Mouse (Mus musculus): ENCODE measurements around the gene Klhl10.
A peak's percentile ranks its signal among the peaks of the same experiment; 100 is the strongest.

Klhl10 gene

GRCm38 (mm10) chr11:100408835-100409462, 32.8 kb upstream of the Klhl10 start:
- DNase-seq, result no peak

- DNase-seq, result peak in 1 of 2 experiments; percentile 37
These were observed 32.0 kb upstream of the Klhl10 start for GRCm38 (mm10) chr11:100409686-100410085.

- DNase-seq, result no peak
These were observed 30.0 kb upstream of the Klhl10 start for GRCm38 (mm10) chr11:100411736-100412135.

- no peak for DNase-seq
These were observed 28.2 kb upstream of the Klhl10 start for GRCm38 (mm10) chr11:100413541-100413940.

- DNase-seq, result peak; percentile 91 to 92
These were observed 27.4 kb upstream of the Klhl10 start, which contains the start of gene P3h4 for GRCm38 (mm10) chr11:100414021-100414913. TSS of gene P3h4 (minus strand) at chr11:100414836.

- peak; percentile 49 to 51 for DNase-seq
These were observed 26.5 kb upstream of the Klhl10 start, which contains the start of gene Fkbp10 for GRCm38 (mm10) chr11:100414914-100415822. TSS of gene Fkbp10 (plus strand) at chr11:100415697.

- no peak for DNase-seq
These were observed 20.2 kb upstream of the Klhl10 start for GRCm38 (mm10) chr11:100421537-100421936.

- no peak for DNase-seq
These were observed 17.9 kb upstream of the Klhl10 start for GRCm38 (mm10) chr11:100423836-100424235.

- DNase-seq, result peak; percentile 87
These were observed 15.9 kb upstream of the Klhl10 start for GRCm38 (mm10) chr11:100425851-100426250.

- DNase-seq, result no peak
These were observed 14.9 kb upstream of the Klhl10 start for GRCm38 (mm10) chr11:100426820-100427219.

- peak; percentile 78 to 82 for DNase-seq
These were observed 13.0 kb upstream of the Klhl10 start for GRCm38 (mm10) chr11:100428612-100429199.

GRCm38 (mm10) chr11:100430052-100430451, 11.7 kb upstream of the Klhl10 start:
- peak; percentile 43 to 51 for DNase-seq

GRCm38 (mm10) chr11:100432002-100432401, 9.7 kb upstream of the Klhl10 start:
- DNase-seq, result no peak

- DNase-seq, result no peak
These were observed 6.0 kb upstream of the Klhl10 start for GRCm38 (mm10) chr11:100435678-100436246.

GRCm38 (mm10) chr11:100437901-100438300, 3.8 kb upstream of the Klhl10 start:
- no peak for DNase-seq

GRCm38 (mm10) chr11:100440691-100441522, 810 bp upstream of the Klhl10 start:
- DNase-seq, result peak; percentile 90 to 93

- DNase-seq, result peak; percentile 56 to 62
These were observed 908 bp downstream of the Klhl10 start for GRCm38 (mm10) chr11:100442625-100443024.

GRCm38 (mm10) chr11:100457247-100457646, 15.5 kb downstream of the Klhl10 start:
- no peak for DNase-seq

- no peak for DNase-seq
These were observed 16.0 kb downstream of the Klhl10 start for GRCm38 (mm10) chr11:100457711-100458110.

- peak; percentile 46 to 57 for DNase-seq
These were observed 21.0 kb downstream of the Klhl10 start for GRCm38 (mm10) chr11:100462699-100463098.

- no peak for DNase-seq
These were observed 23.6 kb downstream of the Klhl10 start for GRCm38 (mm10) chr11:100465229-100465792.
